Mouse (Mus musculus) ovary, adult 18-20 months (tissue): Measurements from ENCODE around the gene Napsa.

Experiments
- DNase-seq: peaks from one replicate; pipeline ENCODE4 v3.0.0; 2022; ENCODE audit warnings: low spot score, mixed read lengths

Napsa gene

DNA sequence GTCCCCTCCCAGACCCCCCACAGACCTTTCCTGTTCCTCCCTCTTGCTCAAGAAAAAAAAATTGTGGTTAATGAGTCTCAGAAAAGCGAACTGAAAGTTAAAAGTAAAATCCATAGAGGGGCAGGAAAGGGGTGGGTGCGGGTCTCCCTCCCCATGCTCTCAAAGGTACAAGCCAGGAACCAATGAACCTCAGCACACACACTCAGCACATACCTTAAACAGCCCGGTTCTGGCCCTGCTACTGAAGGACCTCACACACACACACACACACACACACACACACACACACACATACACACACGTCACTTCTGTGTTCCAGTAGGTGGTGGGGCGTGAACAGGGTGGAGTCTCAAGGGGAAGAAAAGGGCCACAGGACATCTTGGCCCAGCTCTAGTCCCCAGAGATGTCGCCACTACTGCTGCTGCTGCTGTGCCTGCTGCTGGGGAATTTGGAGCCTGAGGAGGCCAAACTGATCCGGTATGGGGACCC, at the start of gene Napsa:
TSS of gene Napsa (plus strand) at position 168 of the 489 bp plus-strand sequence.
- DNase-seq, result no peak

GRCm38 (mm10) chr7:44523056-44523455, 49.1 kb upstream of the Napsa start:
- DNase-seq, result no peak

GRCm38 (mm10) chr7:44524502-44524901, 47.7 kb upstream of the Napsa start, which contains the start of gene Mybpc2:
TSS of gene Mybpc2 (minus strand) at chr7:44524656.
- no peak for DNase-seq

GRCm38 (mm10) chr7:44525126-44525832, 46.9 kb upstream of the Napsa start:
- DNase-seq, result peak; percentile 85

- DNase-seq, result no peak
These were observed 45.6 kb upstream of the Napsa start for GRCm38 (mm10) chr7:44526414-44527154.

DNA sequence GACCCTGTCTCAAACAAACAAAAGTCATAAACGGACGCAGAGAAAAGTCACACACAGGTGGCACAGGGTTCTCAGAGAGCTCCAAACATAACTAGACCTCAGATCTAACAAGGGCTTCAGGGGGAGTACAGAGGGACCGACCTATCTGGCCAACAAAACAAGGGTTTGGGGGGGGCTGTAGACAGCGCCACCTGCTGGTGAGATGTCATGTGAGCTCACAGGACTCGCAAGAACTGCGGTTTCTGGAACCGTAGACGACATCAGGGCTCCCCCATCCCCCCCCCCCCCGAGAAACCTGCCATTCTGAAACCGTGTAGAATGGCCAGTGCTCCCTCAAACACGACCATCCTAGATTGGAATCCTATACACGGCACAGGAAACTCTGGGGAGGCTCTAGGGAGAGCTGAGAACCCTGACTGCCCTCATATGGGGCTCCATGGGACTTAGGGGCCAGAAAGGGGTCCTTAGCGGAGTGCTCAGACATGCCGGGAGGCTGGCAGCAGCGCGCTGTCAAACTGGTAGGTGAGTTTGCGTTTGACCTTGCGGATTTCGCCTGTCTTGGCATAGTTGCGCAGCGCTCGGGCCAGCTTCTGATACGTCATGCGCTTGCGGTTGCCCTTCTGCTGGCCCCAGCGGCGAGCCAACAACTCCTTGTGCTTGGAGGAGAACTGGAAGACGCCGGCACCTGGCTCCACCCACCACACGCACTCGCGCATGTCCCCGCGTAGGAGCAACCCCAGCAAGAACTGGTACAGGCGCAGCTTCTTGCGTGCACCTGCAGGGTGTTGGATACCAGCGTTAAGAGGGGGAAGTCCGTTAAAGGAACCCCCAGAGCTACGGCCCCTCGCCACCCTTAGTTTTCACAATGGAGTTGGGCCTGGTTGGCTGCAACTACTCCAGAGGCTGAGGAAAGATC, 44.4 kb upstream of the Napsa start:
- DNase-seq, result peak; percentile 73

DNA sequence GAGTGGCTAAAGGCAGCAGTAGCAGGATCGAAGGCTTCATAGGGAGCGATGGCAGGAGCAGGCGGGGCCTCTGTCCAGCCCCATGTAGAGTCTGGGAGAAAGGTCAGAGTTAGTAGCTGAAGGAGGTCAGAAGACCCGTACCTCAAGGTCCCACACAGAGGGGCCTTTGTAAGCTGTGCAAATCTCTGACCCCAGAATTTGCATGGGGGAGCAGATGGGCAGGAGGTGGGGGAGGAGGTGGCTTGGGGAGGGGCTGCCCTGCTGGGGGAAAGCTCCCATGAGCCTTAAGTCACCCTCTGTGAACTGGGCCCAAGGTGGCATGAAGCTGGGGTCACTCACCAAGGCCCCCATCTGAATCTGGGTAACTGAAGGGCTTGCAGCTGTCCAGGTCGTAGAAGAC, 42.7 kb upstream of the Napsa start:
- no peak for DNase-seq

GRCm38 (mm10) chr7:44530507-44530906, 41.7 kb upstream of the Napsa start:
- DNase-seq, result no peak

- no peak for DNase-seq
These were observed 41.0 kb upstream of the Napsa start for GRCm38 (mm10) chr7:44531207-44531606.

DNA sequence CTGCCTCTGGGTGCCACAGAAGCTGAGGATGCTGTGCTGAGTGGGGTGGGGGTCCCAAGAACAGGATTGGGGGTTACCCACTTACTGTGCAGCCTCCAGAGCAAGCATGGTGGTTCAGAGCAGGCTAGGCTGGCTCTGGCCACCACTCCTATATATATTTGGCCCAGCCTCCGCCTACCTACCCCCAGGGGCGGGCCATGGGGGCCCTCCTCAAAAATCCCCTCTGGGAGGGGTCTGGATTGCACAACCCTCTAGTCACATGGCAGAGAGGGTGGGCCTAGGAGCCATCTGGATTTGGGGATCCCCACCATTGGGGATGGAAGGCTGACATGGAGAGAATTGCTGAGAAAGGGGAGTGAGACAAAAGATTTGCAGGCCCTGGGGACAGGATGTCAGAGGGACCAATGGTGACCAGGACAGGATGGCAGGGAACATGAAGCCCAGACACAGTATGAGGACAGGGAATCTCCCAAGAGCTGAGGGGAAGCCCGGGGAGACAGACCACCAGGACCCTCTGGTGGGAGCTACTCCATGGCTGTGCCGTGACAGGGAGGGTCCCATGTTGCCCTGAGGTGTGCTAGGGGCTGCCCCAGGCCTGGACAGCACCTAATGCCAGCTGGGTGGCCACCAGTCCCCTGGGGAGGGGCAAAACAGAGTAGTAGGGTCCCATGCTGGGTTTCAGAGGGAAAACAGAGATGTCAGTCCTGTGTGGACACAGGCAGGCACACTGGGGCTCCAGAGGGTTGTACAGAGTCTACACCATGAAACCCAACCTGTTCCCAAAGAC, 40.0 kb upstream of the Napsa start, which contains the start of gene Spib:
TSS of gene Spib (minus strand) at position 126 of the 787 bp plus-strand sequence.
- DNase-seq, result no peak

DNA sequence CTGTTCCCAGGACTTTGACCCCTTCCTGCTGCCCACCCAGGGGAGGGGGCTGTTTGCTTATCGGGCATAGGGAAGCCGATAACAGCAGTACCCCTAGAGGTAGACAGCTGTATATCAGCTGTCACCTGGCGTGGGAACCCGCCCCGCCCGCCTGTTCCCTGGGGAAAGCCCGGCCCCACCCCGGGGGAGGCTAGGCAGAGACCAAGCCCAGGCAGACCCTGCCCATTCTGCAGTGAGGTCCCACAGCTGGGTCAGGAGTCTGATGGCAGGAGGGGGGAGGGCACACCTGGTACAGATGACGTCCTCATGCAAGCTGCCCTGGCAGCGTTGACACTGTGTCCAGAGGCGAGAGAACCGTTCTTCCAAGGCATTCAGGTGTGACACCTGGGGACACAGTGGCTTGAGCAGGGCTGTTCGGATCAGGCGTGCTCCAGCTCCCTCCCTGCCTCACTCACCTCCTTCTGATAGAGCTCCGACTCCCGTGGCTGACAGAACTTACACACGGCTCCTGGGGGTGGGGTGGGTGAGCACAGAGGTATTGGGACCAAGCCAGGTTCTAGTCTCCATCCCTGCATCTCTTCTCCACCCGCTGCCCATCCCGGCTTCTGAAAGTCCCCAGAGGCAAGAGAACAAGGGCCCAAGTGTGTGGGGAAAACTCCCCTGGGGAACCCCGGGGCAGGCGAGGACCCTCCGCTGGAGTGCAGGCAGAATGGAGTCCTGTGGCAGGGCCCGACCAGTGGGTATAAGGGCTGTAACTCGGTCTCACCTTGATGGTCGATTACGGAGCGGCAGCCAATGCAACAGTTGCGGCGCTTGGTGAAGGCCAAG, 39.0 kb upstream of the Napsa start:
- no peak for DNase-seq

GRCm38 (mm10) chr7:44533746-44534045, 38.5 kb upstream of the Napsa start:
- DNase-seq, result no peak

GRCm38 (mm10) chr7:44534242-44534641, 37.9 kb upstream of the Napsa start:
- no peak for DNase-seq

- DNase-seq, result no peak
These were observed 37.3 kb upstream of the Napsa start for GRCm38 (mm10) chr7:44534656-44535441.

- no peak for DNase-seq
These were observed 36.3 kb upstream of the Napsa start for GRCm38 (mm10) chr7:44535657-44536589.

DNA sequence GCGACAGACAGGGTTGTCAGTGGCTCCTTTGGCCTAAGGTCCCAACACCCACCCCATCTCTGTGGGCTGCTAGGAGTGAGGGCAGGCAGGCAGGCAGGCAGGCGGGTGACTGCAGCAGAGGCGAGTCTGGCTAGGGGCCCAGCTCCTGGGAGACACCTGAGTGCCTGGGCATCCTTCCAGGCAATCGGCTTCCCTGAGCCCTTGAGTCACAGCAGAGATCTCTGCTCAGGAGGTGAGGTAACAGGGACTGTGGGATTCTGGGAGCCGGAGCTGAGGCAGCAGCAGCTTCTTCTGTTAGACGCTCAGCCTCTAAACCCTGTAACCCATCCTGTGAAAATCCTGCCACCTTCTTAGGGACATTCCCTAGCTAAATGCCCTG, 35.6 kb upstream of the Napsa start:
- no peak for DNase-seq

DNA sequence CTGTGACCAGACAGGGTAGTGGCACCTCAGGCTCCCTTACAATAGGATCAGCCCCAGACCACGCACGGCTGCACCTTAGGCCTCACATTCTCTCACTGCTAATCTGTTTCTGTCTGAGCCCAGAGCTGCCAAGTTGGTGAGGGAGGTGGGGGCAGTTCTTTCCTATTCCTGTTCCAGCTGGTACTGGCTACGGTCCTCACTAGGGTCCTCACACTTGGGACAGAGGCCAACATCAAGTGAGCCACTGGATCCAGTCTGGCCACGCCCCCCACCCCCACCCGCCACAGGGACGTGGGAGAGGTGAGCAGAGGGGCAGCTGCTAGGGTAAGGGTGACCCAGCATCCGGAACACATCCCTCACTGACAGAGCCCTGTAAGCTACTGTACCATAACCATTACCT, 35.2 kb upstream of the Napsa start:
- DNase-seq, result no peak

- no peak for DNase-seq
These were observed 34.7 kb upstream of the Napsa start for GRCm38 (mm10) chr7:44537496-44537895.
